Mouse (Mus musculus): ENCODE results near the gene Bmp8b. TPM values are rescaled to one million over a fixed set of nuclear protein-coding genes. Genes with fewer than 3 reads are reported as not detected.

Gene Bmp8b
- total and polyA plus RNA-seq, 3 experiments, result not detected

- H3K27ac ChIP-seq, result no peak overlapping the region
- intact Hi-C loops (cut with DNase I), result no loop called here
- peak in 1 of 2 experiments; percentile 33 for DNase-seq
- H3K36me3 ChIP-seq (ENCODE audit: control insufficient read depth, insufficient read depth, low read length), result no peaks in the 10 kb centered on the region
- no peaks in the 10 kb centered on the region for H3K79me2 ChIP-seq (replicated peaks; ENCODE audit: control insufficient read depth, insufficient read depth, low read length)
- peak; percentile 26; the same call in 1 of the 2 replicates for TF ChIP-seq CTCF (IDR thresholded peaks at IDR 0.05)
- no peak for TF ChIP-seq POLR2A (IDR thresholded peaks at IDR 0.05; ENCODE audit: insufficient read depth, low read depth, low read length)
- 6% methylated on average over 13 of the region's 13 CpGs for WGBS
- no peak overlapping the region for H3K4me3 ChIP-seq
- H3K9ac ChIP-seq (ENCODE audit: low read depth, low read length), result no peak overlapping the region
- no peaks in the 10 kb centered on the region for H3K4me1 ChIP-seq (ENCODE audit: control insufficient read depth, insufficient read depth, low read length)
- H3K27me3 ChIP-seq (ENCODE audit: control insufficient read depth, insufficient read depth, low read length), result peaks cover 3% of the 10 kb centered on the region
These were observed 33.5 kb upstream of the Bmp8b start for GRCm38 (mm10) chr4:123071266-123071966.

- no peak for TF ChIP-seq POLR2A (IDR thresholded peaks at IDR 0.05; ENCODE audit: insufficient read depth, low read depth, low read length)
- TF ChIP-seq CTCF (IDR thresholded peaks at IDR 0.05), result no peak
- TF ChIP-seq EP300 (IDR thresholded peaks at IDR 0.05; ENCODE audit: insufficient read depth, low read depth, low read length), result no peak
- Histone ChIP-seq H3K36me3 (ENCODE audit: control insufficient read depth, insufficient read depth, low read length) (no peaks in the 10 kb centered on the region), H3K9ac (ENCODE audit: low read depth, low read length) (no peak overlapping the region), H3K79me2 (replicated peaks; ENCODE audit: control insufficient read depth, insufficient read depth, low read length) (no peaks in the 10 kb centered on the region), H3K4me1 (ENCODE audit: control insufficient read depth, insufficient read depth, low read length) (no peaks in the 10 kb centered on the region), H3K27ac (no peak overlapping the region), H3K4me3 (no peak overlapping the region), H3K27me3 (ENCODE audit: control insufficient read depth, insufficient read depth, low read length) (peaks cover 2% of the 10 kb centered on the region)
- 63% methylated on average over 8 of the region's 8 CpGs for WGBS
- intact Hi-C loops (cut with DNase I), result no loop called here
- no peak for DNase-seq
These were observed 28.0 kb upstream of the Bmp8b start for GRCm38 (mm10) chr4:123076928-123077327.

- no peak overlapping the region for H3K4me3 ChIP-seq
- no peaks in the 10 kb centered on the region for H3K4me1 ChIP-seq (ENCODE audit: control insufficient read depth, insufficient read depth, low read length)
- no peak overlapping the region for H3K27ac ChIP-seq
- peaks cover 2% of the 10 kb centered on the region for H3K27me3 ChIP-seq (ENCODE audit: control insufficient read depth, insufficient read depth, low read length)
- 53% methylated on average over 4 of the region's 4 CpGs for WGBS
- H3K36me3 ChIP-seq (ENCODE audit: control insufficient read depth, insufficient read depth, low read length), result no peaks in the 10 kb centered on the region
- intact Hi-C loops (cut with DNase I), result no loop called here
- no peak for DNase-seq
- TF ChIP-seq POLR2A (IDR thresholded peaks at IDR 0.05; ENCODE audit: insufficient read depth, low read depth, low read length) (no peak), EP300 (IDR thresholded peaks at IDR 0.05; ENCODE audit: insufficient read depth, low read depth, low read length) (no peak), CTCF (IDR thresholded peaks at IDR 0.05) (no peak)
- no peak overlapping the region for H3K9ac ChIP-seq (ENCODE audit: low read depth, low read length)
- H3K79me2 ChIP-seq (replicated peaks; ENCODE audit: control insufficient read depth, insufficient read depth, low read length), result no peaks in the 10 kb centered on the region
These were observed 26.7 kb upstream of the Bmp8b start for GRCm38 (mm10) chr4:123078231-123078630.

- H3K79me2 ChIP-seq (replicated peaks; ENCODE audit: control insufficient read depth, insufficient read depth, low read length), result no peaks in the 10 kb centered on the region
- H3K9ac ChIP-seq (ENCODE audit: low read depth, low read length), result no peak overlapping the region
- no peak for TF ChIP-seq POLR2A (IDR thresholded peaks at IDR 0.05; ENCODE audit: insufficient read depth, low read depth, low read length)
- WGBS, result 39% methylated on average over 13 of the region's 13 CpGs
- H3K36me3 ChIP-seq (ENCODE audit: control insufficient read depth, insufficient read depth, low read length), result no peaks in the 10 kb centered on the region
- no peak overlapping the region for H3K27ac ChIP-seq
- DNase-seq, result peak in 1 of 2 experiments; percentile 10
- peaks cover 2% of the 10 kb centered on the region for H3K27me3 ChIP-seq (ENCODE audit: control insufficient read depth, insufficient read depth, low read length)
- intact Hi-C loops (cut with DNase I), result loop anchor here (5.0 kb wide), 1 partner anchor 273 kb away; no protein-coding TSS in a partner anchor
- no peaks in the 10 kb centered on the region for H3K4me1 ChIP-seq (ENCODE audit: control insufficient read depth, insufficient read depth, low read length)
- H3K4me3 ChIP-seq, result no peak overlapping the region
These were observed 24.2 kb upstream of the Bmp8b start for GRCm38 (mm10) chr4:123080791-123081190.

GRCm38 (mm10) chr4:123082283-123083163 lies 22.4 kb upstream of the Bmp8b start:
- intact Hi-C loops (cut with DNase I), result loop anchor here (1.0 to 5.0 kb wide), 4 partner anchors 87 to 275 kb away; partner anchors contain the start of gene Mycl
- Histone ChIP-seq H3K4me1 (ENCODE audit: control insufficient read depth, insufficient read depth, low read length) (no peaks in the 10 kb centered on the region), H3K4me3 (no peak overlapping the region), H3K79me2 (replicated peaks; ENCODE audit: control insufficient read depth, insufficient read depth, low read length) (no peaks in the 10 kb centered on the region), H3K27me3 (ENCODE audit: control insufficient read depth, insufficient read depth, low read length) (peaks cover 2% of the 10 kb centered on the region), H3K36me3 (ENCODE audit: control insufficient read depth, insufficient read depth, low read length) (no peaks in the 10 kb centered on the region), H3K27ac (no peak overlapping the region), H3K9ac (ENCODE audit: low read depth, low read length) (no peak overlapping the region)
- WGBS, result 72% methylated on average over 20 of the region's 20 CpGs
- peak; percentile 88 for TF ChIP-seq CTCF (IDR thresholded peaks at IDR 0.05)
- no peak for TF ChIP-seq POLR2A (IDR thresholded peaks at IDR 0.05; ENCODE audit: insufficient read depth, low read depth, low read length)
- TF ChIP-seq EP300 (IDR thresholded peaks at IDR 0.05; ENCODE audit: insufficient read depth, low read depth, low read length), result 0 out of 2 replicates have a peak, but pooled peaks have one; percentile 23
- peak; percentile 58 to 68 for DNase-seq

Measured in heart, adult 2 months (tissue).